Mouse (Mus musculus) limb, embryonic 10.5 days (tissue): ENCODE results near the gene Usp49. TPM values are rescaled to one million over a fixed set of nuclear protein-coding genes. Genes with fewer than 3 reads are reported as not detected.

ENCODE experiments used
- DNase-seq: peaks from one replicate; pipeline ENCODE4 v3.0.0-alpha.2; 2017; ENCODE audit warnings: low spot score
- H3K27ac ChIP-seq: fragments of 300-500 bp; sonication (generic); 2 replicates; pipeline ENCODE4 v1.5.1; 2016; ENCODE audit warnings: mild to moderate bottlenecking
- H3K27me3 ChIP-seq: fragments of 300-500 bp; sonication (generic); 2 replicates; pipeline ENCODE4 v1.6.1; 2016; ENCODE audit warnings: low read depth, mild to moderate bottlenecking; ENCODE audit not compliant: poor library complexity, severe bottlenecking
- H3K36me3 ChIP-seq: fragments of 300-500 bp; sonication (generic); 2 replicates; pipeline ENCODE4 v1.6.1; 2016; ENCODE audit warnings: mild to moderate bottlenecking, moderate library complexity
- H3K4me1 ChIP-seq: fragments of 300-500 bp; sonication (generic); 2 replicates; pipeline ENCODE4 v1.6.1; 2016
- H3K4me3 ChIP-seq: fragments of 300-500 bp; sonication (generic); 2 replicates; pipeline ENCODE4 v1.5.1; 2016; ENCODE audit warnings: mild to moderate bottlenecking, moderate library complexity
- H3K9me3 ChIP-seq: fragments of 300-500 bp; sonication (generic); replicated peaks from 2 replicates; pipeline ENCODE4 v1.6.1; 2016; ENCODE audit warnings: mild to moderate bottlenecking
- WGBS: fragments of 180-500 bp; shearing (Covaris S2); methylation state at CpG from one replicate; pipeline ENCODE4 v1.1.7; 2016; 5-methylcytosine and 5-hydroxymethylcytosine counted together
- polyA plus RNA-seq: library from polyadenylated mRNA; unstranded; fragments of >200 nt; fragmentation: Nextera tagmentation; extraction: Ambion mirVana; gene quantifications from 2 replicates; pipeline ENCODE4 v1.2.1, GENCODE M21; 2016

The Usp49 gene
- polyA plus RNA-seq, 1 experiment from 2014 or later = 6.8 TPM

- Histone ChIP-seq H3K4me3 (peak within 1 kb of the TSS; percentile 85), H3K27me3 (peaks cover 47% of the 10 kb centered on the region), H3K27ac (peak within 1 kb of the TSS; percentile 90), H3K9me3 (no peaks in the 10 kb centered on the region), H3K36me3 (peaks cover 14% of the 10 kb centered on the region), H3K4me1 (peaks cover 24% of the 10 kb centered on the region)
- peak; percentile 99 for DNase-seq
- under 1% methylated on average over 81 of the region's 82 CpGs for WGBS
Observed at GRCm38 (mm10) chr17:47694503-47695336, 64.2 kb downstream of the Usp49 start, which contains the start of gene Prickle4. Gene Prickle4 (minus strand): TSS chr17:47694736.

- H3K27ac ChIP-seq = peak overlapping the region; percentile 90
- peaks cover 40% of the 10 kb centered on the region for H3K27me3 ChIP-seq
- H3K4me3 ChIP-seq = peak overlapping the region; percentile 85
- H3K4me1 ChIP-seq = peaks cover 20% of the 10 kb centered on the region
- under 1% methylated on average over 23 of the region's 23 CpGs for WGBS
- DNase-seq = no peak
- H3K36me3 ChIP-seq = peaks cover 20% of the 10 kb centered on the region
- no peaks in the 10 kb centered on the region for H3K9me3 ChIP-seq
Observed at GRCm38 (mm10) chr17:47695337-47695710, 64.8 kb downstream of the Usp49 start.

GRCm38 (mm10) chr17:47698156-47698555 is 67.7 kb downstream of the Usp49 start:
- Histone ChIP-seq H3K4me1 (peaks cover 32% of the 10 kb centered on the region), H3K4me3 (no peak overlapping the region), H3K36me3 (peaks cover 40% of the 10 kb centered on the region), H3K27me3 (peaks cover 38% of the 10 kb centered on the region), H3K27ac (no peak overlapping the region), H3K9me3 (no peaks in the 10 kb centered on the region)
- WGBS = 91% methylated on average over 10 of the region's 10 CpGs
- no peak for DNase-seq

GRCm38 (mm10) chr17:47699055-47699454 is 68.6 kb downstream of the Usp49 start:
- H3K27ac ChIP-seq = no peak overlapping the region
- peaks cover 38% of the 10 kb centered on the region for H3K27me3 ChIP-seq
- peaks cover 47% of the 10 kb centered on the region for H3K36me3 ChIP-seq
- H3K4me1 ChIP-seq = peaks cover 32% of the 10 kb centered on the region
- H3K4me3 ChIP-seq = no peak overlapping the region
- WGBS = 83% methylated on average over 2 of the region's 2 CpGs
- DNase-seq = no peak
- H3K9me3 ChIP-seq = no peaks in the 10 kb centered on the region

GRCm38 (mm10) chr17:47701793-47702192 is 71.3 kb downstream of the Usp49 start:
- H3K4me1 ChIP-seq = peaks cover 25% of the 10 kb centered on the region
- no peak for DNase-seq
- H3K4me3 ChIP-seq = no peak overlapping the region
- peaks cover 49% of the 10 kb centered on the region for H3K36me3 ChIP-seq
- H3K27ac ChIP-seq = no peak overlapping the region
- H3K9me3 ChIP-seq = no peaks in the 10 kb centered on the region
- WGBS = 87% methylated on average over 9 of the region's 9 CpGs
- peaks cover 54% of the 10 kb centered on the region for H3K27me3 ChIP-seq

GRCm38 (mm10) chr17:47702548-47703345 is 72.3 kb downstream of the Usp49 start:
- peaks cover 54% of the 10 kb centered on the region for H3K27me3 ChIP-seq
- WGBS = 22% methylated on average over 28 of the region's 28 CpGs
- no peak for DNase-seq
- H3K9me3 ChIP-seq = no peaks in the 10 kb centered on the region
- peaks cover 28% of the 10 kb centered on the region for H3K4me1 ChIP-seq
- H3K27ac ChIP-seq = 0 out of 2 replicates have a peak overlapping the region, but pooled peaks have one; percentile 16
- peak overlapping the region; percentile 18; the same call in 1 of the 2 replicates for H3K4me3 ChIP-seq
- H3K36me3 ChIP-seq = peaks cover 49% of the 10 kb centered on the region

- H3K27me3 ChIP-seq = peaks cover 50% of the 10 kb centered on the region
- H3K27ac ChIP-seq = 0 out of 2 replicates have a peak overlapping the region, but pooled peaks have one; percentile 16
- peak; percentile 46 for DNase-seq
- H3K4me1 ChIP-seq = peaks cover 28% of the 10 kb centered on the region
- H3K9me3 ChIP-seq = no peaks in the 10 kb centered on the region
- H3K4me3 ChIP-seq = peak overlapping the region; percentile 20; the same call in 1 of the 2 replicates
- peaks cover 45% of the 10 kb centered on the region for H3K36me3 ChIP-seq
- WGBS = 16% methylated on average over 20 of the region's 20 CpGs
Observed at GRCm38 (mm10) chr17:47703556-47703955, 73.1 kb downstream of the Usp49 start.

- DNase-seq = no peak
- WGBS = 84% methylated on average over 4 of the region's 4 CpGs
- peaks cover 35% of the 10 kb centered on the region for H3K36me3 ChIP-seq
- no peaks in the 10 kb centered on the region for H3K9me3 ChIP-seq
- H3K4me1 ChIP-seq = peaks cover 28% of the 10 kb centered on the region
- peaks cover 50% of the 10 kb centered on the region for H3K27me3 ChIP-seq
- no peak overlapping the region for H3K27ac ChIP-seq
- H3K4me3 ChIP-seq = no peak overlapping the region
Observed at GRCm38 (mm10) chr17:47704692-47705091, 74.2 kb downstream of the Usp49 start.

- no peak overlapping the region for H3K27ac ChIP-seq
- no peaks in the 10 kb centered on the region for H3K9me3 ChIP-seq
- WGBS = 80% methylated on average over 1 of the region's 1 CpGs
- DNase-seq = no peak
- H3K4me3 ChIP-seq = no peak overlapping the region
- peaks cover 28% of the 10 kb centered on the region for H3K4me1 ChIP-seq
- H3K36me3 ChIP-seq = peaks cover 28% of the 10 kb centered on the region
- peaks cover 44% of the 10 kb centered on the region for H3K27me3 ChIP-seq
Observed at GRCm38 (mm10) chr17:47706196-47706595, 75.7 kb downstream of the Usp49 start.

GRCm38 (mm10) chr17:47707961-47708360 is 77.5 kb downstream of the Usp49 start:
- Histone ChIP-seq H3K4me3 (no peak overlapping the region), H3K27ac (no peak overlapping the region), H3K27me3 (peaks cover 27% of the 10 kb centered on the region), H3K4me1 (peaks cover 18% of the 10 kb centered on the region), H3K36me3 (peaks cover 11% of the 10 kb centered on the region), H3K9me3 (no peaks in the 10 kb centered on the region)
- 76% methylated on average over 3 of the region's 3 CpGs for WGBS
- DNase-seq = no peak

GRCm38 (mm10) chr17:47708972-47709371 is 78.5 kb downstream of the Usp49 start:
- no peak overlapping the region for H3K4me3 ChIP-seq
- peaks cover 2% of the 10 kb centered on the region; the same call in 1 of the 2 replicates for H3K36me3 ChIP-seq
- no peak overlapping the region for H3K27ac ChIP-seq
- 83% methylated on average over 4 of the region's 4 CpGs for WGBS
- H3K9me3 ChIP-seq = no peaks in the 10 kb centered on the region
- no peak for DNase-seq
- H3K27me3 ChIP-seq = peaks cover 17% of the 10 kb centered on the region
- peaks cover 10% of the 10 kb centered on the region; the same call in 1 of the 2 replicates for H3K4me1 ChIP-seq

- Histone ChIP-seq H3K36me3 (peaks cover 2% of the 10 kb centered on the region; the same call in 1 of the 2 replicates), H3K27ac (no peak overlapping the region), H3K9me3 (no peaks in the 10 kb centered on the region), H3K4me3 (no peak overlapping the region), H3K27me3 (peaks cover 7% of the 10 kb centered on the region), H3K4me1 (peaks cover 10% of the 10 kb centered on the region; the same call in 1 of the 2 replicates)
- WGBS = 62% methylated on average over 3 of the region's 3 CpGs
- no peak for DNase-seq
Observed at GRCm38 (mm10) chr17:47710036-47710435, 79.5 kb downstream of the Usp49 start.
